Mouse (Mus musculus): ENCODE data around the gene Psma1.

DNA sequence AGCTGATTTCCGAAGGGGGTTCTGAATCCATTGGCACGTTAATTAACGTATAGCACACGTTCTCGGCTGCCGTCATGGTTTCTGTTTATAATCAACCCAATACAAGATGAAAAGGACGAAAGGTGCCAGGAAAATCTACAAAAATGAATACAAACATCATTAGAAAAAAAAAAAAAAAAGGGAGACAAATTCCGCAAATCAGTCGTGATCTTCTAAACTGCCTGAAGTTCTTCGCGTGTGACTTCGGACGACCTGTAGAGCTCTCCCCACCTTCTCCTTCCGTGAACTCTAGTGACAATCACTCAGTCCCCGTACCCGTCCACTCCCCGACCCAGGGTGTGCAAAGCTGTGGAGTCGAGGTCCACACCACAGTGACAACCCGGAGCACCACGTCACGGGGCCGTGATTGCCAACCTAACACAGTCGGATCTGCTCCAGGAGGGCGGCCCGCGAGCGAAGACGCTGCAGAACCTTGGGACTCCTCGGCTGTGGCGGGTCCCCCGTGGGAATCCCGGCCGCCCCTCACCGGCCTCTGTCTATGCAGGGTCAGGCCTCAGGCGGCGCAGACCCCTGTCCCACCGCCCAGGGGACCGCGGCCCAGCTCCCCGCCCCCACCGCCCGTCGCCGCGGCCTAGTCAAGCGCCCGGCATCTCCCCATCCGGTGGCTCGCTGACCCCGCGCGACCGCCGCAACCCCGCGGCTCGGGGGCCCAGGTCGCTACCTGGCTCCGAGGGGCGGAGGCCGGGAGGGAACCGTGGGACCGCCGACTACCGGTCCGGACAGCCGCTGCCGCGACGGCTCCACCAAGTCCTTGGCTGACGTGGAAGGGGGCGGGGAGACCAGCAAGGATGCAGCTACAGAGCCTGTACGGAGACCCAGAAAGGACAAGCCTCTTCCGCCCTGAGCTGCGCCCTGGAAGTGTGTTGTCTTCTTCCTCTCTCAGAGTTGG, 21.8 kb downstream of the Psma1 start, which contains the start of gene Copb1:
- 0 out of 2 replicates have a peak, but pooled peaks have one; percentile 5 for TF ChIP-seq CTCF (IDR thresholded peaks at IDR 0.05; ENCODE audit: control insufficient read depth, insufficient read depth, low read length)
- TF ChIP-seq POLR2A (IDR thresholded peaks at IDR 0.05; ENCODE audit: borderline replicate concordance, control insufficient read depth, low read depth, low read length) = peak; percentile 77; the same call in 1 of the 2 replicates
